Mouse (Mus musculus) splenic B cell, adult 2 months (primary cell): ENCODE results near the gene Tcp10c.
"Not testable (repeated sequence)": the region's sequence is repeated elsewhere in the genome, so short reads cannot be mapped to it uniquely, and the experiment has no call there.

ENCODE experiments used
- DNase-seq: peaks from one replicate; pipeline ENCODE4 v3.0.0-alpha.2; 2011; ENCODE audit warnings: low read depth, low spot score
- H3K27me3 ChIP-seq: 2 replicates; pipeline ENCODE4 v1.6.1; 2012; ENCODE audit warnings: mild to moderate bottlenecking, low read length, moderate library complexity, mixed read lengths; ENCODE audit not compliant: control insufficient read depth, poor library complexity, insufficient read depth, severe bottlenecking
- H3K36me3 ChIP-seq: 2 replicates; pipeline ENCODE4 v1.6.1; 2012; ENCODE audit warnings: mild to moderate bottlenecking, low read length, moderate library complexity, mixed read lengths; ENCODE audit not compliant: control insufficient read depth, poor library complexity, insufficient read depth, severe bottlenecking

Tcp10c gene

GRCm38 (mm10) chr17:13364196-13364595 lies 9.8 kb downstream of the Tcp10c start:
- DNase-seq, H3K36me3 ChIP-seq, H3K27me3 ChIP-seq: not testable (repeated sequence)

GRCm38 (mm10) chr17:13367181-13367580 lies 12.8 kb downstream of the Tcp10c start:
- not testable (repeated sequence) for H3K27me3 ChIP-seq, H3K36me3 ChIP-seq, DNase-seq

GRCm38 (mm10) chr17:13368658-13369057 lies 14.3 kb downstream of the Tcp10c start:
- DNase-seq, H3K36me3 ChIP-seq, H3K27me3 ChIP-seq: not testable (repeated sequence)

- not testable (repeated sequence) for H3K27me3 ChIP-seq, H3K36me3 ChIP-seq, DNase-seq
Measured at GRCm38 (mm10) chr17:13370746-13371145, 16.4 kb downstream of the Tcp10c start.

DNA sequence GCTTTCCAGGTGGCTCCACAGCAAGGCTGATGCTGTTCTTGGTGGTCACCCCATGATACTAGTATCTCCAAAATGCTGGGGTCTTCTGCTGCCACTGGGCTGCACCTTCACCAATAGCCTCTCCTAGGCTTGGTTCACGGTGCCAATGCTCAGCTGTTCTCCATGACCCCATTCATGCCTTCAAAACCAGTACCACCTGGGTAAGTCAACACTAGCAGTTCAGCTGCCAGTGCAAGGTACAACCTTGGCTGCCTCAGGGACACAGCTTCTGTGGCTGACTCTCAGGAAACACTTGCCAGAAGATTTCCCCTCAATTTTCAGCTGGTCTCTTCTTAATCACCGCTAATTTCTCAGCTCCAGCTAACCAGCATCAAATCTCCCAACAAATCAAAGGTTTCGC lies 24.0 kb downstream of the Tcp10c start:
- not testable (repeated sequence) for DNase-seq, H3K36me3 ChIP-seq, H3K27me3 ChIP-seq

GRCm38 (mm10) chr17:13379951-13380615 lies 25.7 kb downstream of the Tcp10c start:
- not testable (repeated sequence) for H3K36me3 ChIP-seq, H3K27me3 ChIP-seq, DNase-seq

GRCm38 (mm10) chr17:13381286-13381685 lies 26.9 kb downstream of the Tcp10c start:
- not testable (repeated sequence) for DNase-seq, H3K27me3 ChIP-seq, H3K36me3 ChIP-seq

GRCm38 (mm10) chr17:13391020-13391419 lies 36.6 kb downstream of the Tcp10c start:
- not testable (repeated sequence) for H3K36me3 ChIP-seq, DNase-seq, H3K27me3 ChIP-seq

GRCm38 (mm10) chr17:13399961-13400360 lies 45.6 kb downstream of the Tcp10c start:
- not testable (repeated sequence) for H3K36me3 ChIP-seq, DNase-seq, H3K27me3 ChIP-seq

GRCm38 (mm10) chr17:13402118-13402517 lies 47.7 kb downstream of the Tcp10c start:
- H3K27me3 ChIP-seq, H3K36me3 ChIP-seq, DNase-seq: not testable (repeated sequence)

DNA sequence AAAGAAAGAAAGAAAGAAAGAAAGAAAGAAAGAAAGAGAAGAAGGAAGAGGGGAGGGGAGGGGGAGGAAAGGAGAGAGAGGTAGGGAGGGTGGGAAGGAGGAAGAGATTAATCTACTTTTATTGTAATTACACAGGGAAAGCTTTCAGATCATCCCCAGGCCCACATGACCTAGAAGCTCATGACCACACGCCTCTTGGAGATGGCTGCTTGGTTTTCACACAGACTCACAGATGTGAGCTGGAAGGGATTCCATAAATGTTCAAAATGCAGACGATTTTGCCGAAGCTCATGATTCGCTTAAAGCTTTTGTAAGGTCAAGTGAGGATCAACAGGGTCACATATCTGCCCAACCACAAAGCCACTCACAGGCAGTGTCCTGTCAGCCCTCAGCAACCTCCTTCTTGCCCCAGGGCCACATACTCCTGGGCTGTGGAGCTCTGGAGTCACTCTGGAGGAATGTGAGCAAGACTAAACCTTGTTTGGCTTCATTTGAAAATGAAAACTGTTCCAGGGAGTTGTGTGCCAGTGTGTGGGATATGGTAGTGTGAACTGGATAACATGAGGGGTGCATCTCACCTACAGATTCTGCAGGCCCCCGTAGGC lies 49.3 kb downstream of the Tcp10c start:
- H3K36me3 ChIP-seq, H3K27me3 ChIP-seq, DNase-seq: not testable (repeated sequence)

DNA sequence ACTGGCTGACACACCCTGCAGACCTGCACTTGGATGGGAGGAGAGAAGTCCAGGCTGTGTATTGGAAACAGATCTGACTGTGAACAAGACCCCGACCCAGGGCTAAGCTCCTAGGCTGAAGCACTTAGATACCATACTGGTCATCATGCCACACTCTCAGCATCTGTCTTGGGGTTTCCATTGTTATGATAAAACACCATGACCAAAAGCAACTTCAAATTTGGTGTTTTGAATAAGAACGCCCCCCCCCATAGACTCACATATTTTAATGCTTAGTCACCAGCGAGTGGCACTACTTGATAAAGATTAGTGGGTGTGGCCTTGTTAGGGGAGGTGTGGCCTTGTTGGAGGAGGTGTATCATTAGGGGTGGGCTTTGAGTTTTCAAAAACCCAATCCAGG lies 51.7 kb downstream of the Tcp10c start:
- H3K27me3 ChIP-seq, H3K36me3 ChIP-seq: not testable (repeated sequence)

DNA sequence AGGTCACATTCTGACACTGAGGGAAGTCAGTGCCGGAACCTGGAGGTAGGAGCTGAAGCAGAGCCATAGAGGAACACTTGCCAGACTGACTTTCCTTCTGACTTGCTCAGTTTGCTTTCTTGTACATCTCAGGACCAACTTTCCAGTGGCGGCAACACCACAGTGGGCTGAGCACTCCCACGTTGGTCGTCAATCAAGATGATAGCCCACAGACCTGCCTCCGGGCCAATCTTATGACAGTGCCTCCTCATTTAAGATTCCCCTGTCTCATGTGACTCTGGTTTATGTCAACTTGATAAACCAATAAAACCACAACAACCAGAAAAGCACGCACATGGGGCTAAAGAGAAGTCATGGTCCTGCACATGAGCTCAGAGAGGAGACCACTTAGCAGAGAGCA lies 52.3 kb downstream of the Tcp10c start:
- not testable (repeated sequence) for H3K36me3 ChIP-seq, H3K27me3 ChIP-seq, DNase-seq

More for the DNA sequence above, 51.7 kb downstream of the Tcp10c start:
- not testable (repeated sequence) for DNase-seq

- not testable (repeated sequence) for H3K36me3 ChIP-seq, H3K27me3 ChIP-seq, DNase-seq
Measured at GRCm38 (mm10) chr17:13407621-13408256, 53.4 kb downstream of the Tcp10c start.

DNA sequence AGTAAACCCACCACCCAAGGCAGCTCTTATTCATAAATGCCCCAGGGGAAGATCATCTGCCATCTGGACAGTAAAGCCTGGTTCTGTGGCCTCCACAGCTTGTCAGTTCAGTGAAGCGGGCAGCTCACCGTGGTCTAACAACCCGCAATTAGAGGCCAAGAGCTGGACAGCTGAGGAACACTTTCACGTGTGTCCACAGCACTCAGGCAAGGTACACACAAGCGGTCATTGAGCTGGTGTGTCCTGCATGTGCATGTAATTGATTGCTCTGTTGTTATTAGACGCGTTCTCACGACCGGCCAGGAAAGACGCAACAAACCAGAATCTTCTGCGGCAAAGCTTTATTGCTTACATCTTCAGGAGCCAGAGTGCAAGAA lies 53.9 kb downstream of the Tcp10c start:
- not testable (repeated sequence) for H3K27me3 ChIP-seq, DNase-seq, H3K36me3 ChIP-seq
